Mouse (Mus musculus): Measurements from ENCODE around the gene Epm2aip1. TPM values are rescaled to one million over a fixed set of nuclear protein-coding genes. Genes with fewer than 3 reads are reported as not detected.

Epm2aip1 gene
- total RNA-seq, 1 experiment from 2014 or later, result 16.5 TPM

DNA sequence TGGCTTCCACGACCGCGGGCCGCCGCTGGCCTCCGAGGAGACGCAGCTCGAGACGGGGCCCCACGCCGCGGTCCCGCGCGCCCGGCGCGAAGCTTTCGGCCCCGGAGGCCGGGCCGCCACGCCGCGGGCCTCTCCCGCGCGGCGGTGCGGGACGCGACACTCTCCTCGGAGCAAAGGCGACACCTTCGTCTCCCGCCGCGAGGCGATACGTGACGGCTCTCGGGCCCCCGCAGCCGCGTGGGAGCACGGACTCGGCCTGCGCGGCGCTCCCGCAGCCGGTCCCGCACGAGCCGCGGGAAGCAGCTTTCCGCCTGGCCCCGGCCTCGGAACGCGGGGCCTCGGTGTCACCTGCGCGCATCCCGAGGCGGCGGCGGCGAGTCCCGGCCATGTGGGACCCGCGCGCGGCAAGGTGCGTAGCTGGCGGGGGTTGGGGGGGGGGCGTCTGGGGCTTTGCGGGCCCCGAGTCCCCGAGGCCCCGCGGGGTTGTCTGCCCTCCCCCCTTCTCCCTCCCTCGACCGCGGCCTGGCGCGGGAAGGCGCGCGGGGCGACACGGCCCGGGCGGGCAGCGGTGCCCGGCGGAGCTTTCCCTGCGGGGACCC lies 40.2 kb downstream of the Epm2aip1 start:
- ATAC-seq (replicated peaks in 1 of 2; ENCODE audit: insufficient read depth in 1 of 2, low FRiP score in 2 of 2, low TSS enrichment in 1 of 2, low read depth in 1 of 2, poor library complexity in 2 of 2, severe bottlenecking in 2 of 2), result no peak

DNA sequence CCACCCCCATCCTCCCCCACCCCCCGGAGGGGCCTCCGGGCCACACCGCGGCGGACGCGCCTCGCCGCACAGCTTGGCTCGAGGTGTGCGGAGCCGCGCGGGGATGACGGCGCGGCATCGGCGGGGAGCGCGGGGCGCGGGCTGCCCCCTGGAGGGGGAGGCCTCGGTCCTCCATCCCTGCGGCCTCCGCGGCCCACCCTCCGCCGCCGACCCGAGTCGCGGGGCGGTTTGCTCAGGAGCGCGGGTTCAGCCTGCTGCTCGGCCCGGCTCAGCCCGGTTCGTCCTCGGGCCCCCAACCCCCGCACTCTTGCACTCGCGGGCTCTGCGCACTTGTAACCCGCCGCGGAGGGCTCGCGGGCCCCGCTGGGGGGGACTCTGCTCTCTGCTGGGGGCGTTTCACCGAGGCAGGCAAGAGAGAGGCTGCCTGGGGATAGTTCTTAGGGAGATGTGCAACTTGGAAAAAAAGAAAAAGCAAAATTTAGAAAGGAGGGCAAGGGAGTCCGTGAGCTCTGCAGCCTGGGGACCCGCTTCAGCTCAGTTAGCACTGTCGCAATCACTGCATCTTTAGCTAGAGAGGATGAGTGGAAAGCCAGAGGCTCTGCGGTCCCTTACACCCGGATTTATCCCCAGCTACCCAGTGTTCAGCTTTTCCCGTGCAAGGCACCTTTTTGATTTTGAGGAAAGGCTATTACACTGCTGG lies 40.9 kb downstream of the Epm2aip1 start:
- no peak for ATAC-seq (replicated peaks in 1 of 2; ENCODE audit: insufficient read depth in 1 of 2, low FRiP score in 2 of 2, low TSS enrichment in 1 of 2, low read depth in 1 of 2, poor library complexity in 2 of 2, severe bottlenecking in 2 of 2)

DNA sequence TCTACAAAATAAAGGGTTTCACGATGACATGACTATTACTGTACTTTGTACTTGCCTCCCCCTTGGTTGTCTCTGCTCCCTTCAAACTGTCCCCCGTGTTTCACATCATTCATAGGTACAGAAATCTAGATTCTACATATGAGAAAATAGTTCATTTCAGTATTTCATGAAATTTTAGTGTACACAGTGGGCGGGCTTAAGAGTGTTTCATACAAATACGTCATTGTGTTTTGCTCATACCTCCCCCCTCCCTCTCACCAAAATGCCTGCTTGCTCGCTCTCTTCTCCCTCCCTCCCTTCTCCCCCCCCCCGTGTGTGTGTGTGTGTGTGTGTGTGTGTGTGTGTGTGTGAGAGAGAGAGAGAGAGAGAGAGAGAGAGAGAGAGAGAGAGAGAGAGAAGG lies 41.6 kb downstream of the Epm2aip1 start:
- no peak for ATAC-seq (replicated peaks in 1 of 2; ENCODE audit: insufficient read depth in 1 of 2, low FRiP score in 2 of 2, low TSS enrichment in 1 of 2, low read depth in 1 of 2, poor library complexity in 2 of 2, severe bottlenecking in 2 of 2)

DNA sequence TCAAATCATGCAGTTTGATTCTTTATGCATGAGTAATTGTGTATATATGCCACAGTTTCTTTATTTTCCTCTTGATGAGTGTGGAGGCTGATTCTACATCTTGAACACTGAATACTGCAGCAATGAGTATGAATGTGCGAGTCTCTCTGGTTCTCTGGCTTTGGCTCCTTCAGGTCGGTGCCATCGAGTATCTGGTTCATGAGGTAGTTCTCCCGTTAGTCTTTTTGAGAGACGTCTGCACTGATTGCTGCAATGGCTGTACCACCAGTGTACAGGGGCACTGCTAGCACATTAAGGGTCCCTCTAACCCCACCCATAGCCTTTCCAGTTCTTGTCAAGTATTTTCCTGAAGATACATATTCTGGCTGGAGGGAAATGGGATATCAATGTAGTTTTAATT lies 42.1 kb downstream of the Epm2aip1 start:
- no peak for ATAC-seq (replicated peaks in 1 of 2; ENCODE audit: insufficient read depth in 1 of 2, low FRiP score in 2 of 2, low TSS enrichment in 1 of 2, low read depth in 1 of 2, poor library complexity in 2 of 2, severe bottlenecking in 2 of 2)

DNA sequence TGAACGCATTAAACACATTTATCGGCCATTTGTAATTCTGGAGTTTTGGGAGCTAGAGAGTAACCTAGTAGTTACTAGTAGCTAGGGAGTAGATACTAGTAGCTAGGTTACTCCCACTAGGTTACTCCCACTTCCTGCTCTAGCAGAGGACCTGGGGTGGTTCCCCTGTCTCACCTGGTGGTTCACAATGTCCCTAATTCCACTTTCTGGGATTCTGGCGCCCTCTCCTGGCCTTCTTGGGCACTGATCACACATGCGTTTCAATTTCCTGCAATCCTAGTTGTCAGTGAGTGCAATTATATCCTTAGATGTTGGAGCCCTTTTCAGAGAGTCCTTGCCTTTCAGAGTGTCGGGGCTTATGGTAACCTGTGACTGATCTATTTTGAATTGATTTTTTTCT lies 42.5 kb downstream of the Epm2aip1 start:
- ATAC-seq (replicated peaks in 1 of 2; ENCODE audit: insufficient read depth in 1 of 2, low FRiP score in 2 of 2, low TSS enrichment in 1 of 2, low read depth in 1 of 2, poor library complexity in 2 of 2, severe bottlenecking in 2 of 2), result peak; percentile 57 to 85; a peak in 3 of 4 replicates

DNA sequence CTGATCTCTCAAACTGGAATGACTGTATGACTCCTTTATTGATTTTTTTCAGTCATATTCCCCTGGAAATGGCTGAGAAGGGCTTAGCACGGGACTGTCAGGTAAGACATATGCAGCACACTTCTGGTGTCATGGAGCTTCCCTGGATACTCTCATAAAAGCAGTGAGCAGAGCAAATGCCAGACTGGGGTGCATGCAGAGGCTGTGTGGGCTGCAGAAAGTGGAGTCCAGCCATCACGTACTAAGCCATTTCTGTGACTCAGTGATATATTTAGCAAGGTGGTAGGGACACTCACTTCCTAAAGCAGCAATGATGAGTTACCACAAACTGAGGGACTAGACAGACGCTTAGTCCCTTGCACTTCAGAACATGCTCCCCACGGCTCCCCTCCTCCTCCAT lies 49.2 kb downstream of the Epm2aip1 start:
- ATAC-seq (replicated peaks in 1 of 2; ENCODE audit: insufficient read depth in 1 of 2, low FRiP score in 2 of 2, low TSS enrichment in 1 of 2, low read depth in 1 of 2, poor library complexity in 2 of 2, severe bottlenecking in 2 of 2), result no peak

DNA sequence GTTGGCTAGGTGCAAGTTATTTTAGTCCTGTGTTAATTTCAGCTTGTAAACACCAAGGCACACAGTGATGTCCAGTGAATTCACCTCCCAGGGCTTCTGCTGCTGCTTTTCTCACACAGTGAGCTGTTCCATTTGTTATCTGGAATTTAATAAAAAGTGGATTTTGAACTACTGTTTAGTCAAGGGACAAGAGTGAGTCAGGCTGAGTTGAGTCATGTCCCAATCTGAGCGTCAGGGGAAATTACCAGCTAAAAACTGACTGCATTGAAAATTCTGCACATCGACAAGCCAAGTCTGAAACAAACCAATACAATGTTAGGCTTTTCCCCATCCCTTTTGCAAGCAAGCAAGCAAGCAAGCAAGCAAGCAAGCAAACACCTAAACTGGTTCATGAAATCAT lies 53.2 kb downstream of the Epm2aip1 start:
- no peak for ATAC-seq (replicated peaks in 1 of 2; ENCODE audit: insufficient read depth in 1 of 2, low FRiP score in 2 of 2, low TSS enrichment in 1 of 2, low read depth in 1 of 2, poor library complexity in 2 of 2, severe bottlenecking in 2 of 2)

Other genes with a start within 250 kb of the Epm2aip1 start
- 24.9 and 25.1 TPM in 2 replicates for gene Ccrl2, start 214.4 kb upstream of the Epm2aip1 start, total RNA-seq (2017)
- gene Lrrfip2, start 154.3 kb upstream of the Epm2aip1 start, total RNA-seq (2017), result 65.7 and 103 TPM in 2 replicates
- 61.1 and 65.1 TPM in 2 replicates for gene Mlh1, start 138 bp upstream of the Epm2aip1 start, total RNA-seq (2017)
- gene Trank1, start 39.8 kb downstream of the Epm2aip1 start, total RNA-seq (2017), result not detected in 2 replicates
- gene Dclk3, start 167.2 kb downstream of the Epm2aip1 start, total RNA-seq (2017), result not detected in 2 replicates

Measured in hematopoietic stem cell, adult 5-6 weeks (primary cell).